Mouse (Mus musculus) heart, embryonic 15.5 days (tissue): ENCODE results near the gene Stkld1. TPM values are rescaled to one million over a fixed set of nuclear protein-coding genes. Genes with fewer than 3 reads are reported as not detected.
A peak's percentile ranks its signal among the peaks of the same experiment; 100 is the strongest.

Experiments
- ATAC-seq: fragments of 200-750 bp; cut with Nextera tagmentation; replicated peaks from 2 replicates; pipeline ENCODE4 v1.8.0; 2017; ENCODE audit warnings: low read depth, moderate TSS enrichment; ENCODE audit not compliant: insufficient number of reproducible peaks, insufficient read depth, low FRiP score
- H3K27ac ChIP-seq: fragments of 300-500 bp; sonication (generic); 2 replicates; pipeline ENCODE4 v1.5.1; 2015; ENCODE audit warnings: mild to moderate bottlenecking, inconsistent platforms
- H3K27me3 ChIP-seq: fragments of 300-500 bp; sonication (generic); 2 replicates; pipeline ENCODE4 v1.6.1; 2015; ENCODE audit warnings: inconsistent platforms
- H3K36me3 ChIP-seq: fragments of 300-500 bp; sonication (generic); 2 replicates; pipeline ENCODE4 v1.6.1; 2015; ENCODE audit warnings: mild to moderate bottlenecking, inconsistent platforms
- H3K4me1 ChIP-seq: fragments of 300-500 bp; sonication (generic); replicated peaks from 2 replicates; pipeline ENCODE4 v1.6.1; 2015; ENCODE audit warnings: inconsistent platforms
- H3K4me2 ChIP-seq: fragments of 300-500 bp; sonication (generic); 2 replicates; pipeline ENCODE4 v1.6.1; 2015; ENCODE audit warnings: inconsistent platforms, mild to moderate bottlenecking, moderate library complexity
- H3K4me3 ChIP-seq: fragments of 300-500 bp; sonication (generic); 2 replicates; pipeline ENCODE4 v1.5.1; 2015; ENCODE audit warnings: mild to moderate bottlenecking, inconsistent platforms
- H3K9ac ChIP-seq: fragments of 300-500 bp; sonication (generic); 2 replicates; pipeline ENCODE4 v1.6.1; 2015; ENCODE audit warnings: mild to moderate bottlenecking, inconsistent platforms
- H3K9me3 ChIP-seq: fragments of 300-500 bp; sonication (generic); replicated peaks from 2 replicates; pipeline ENCODE4 v1.6.1; 2016; ENCODE audit warnings: inconsistent platforms
- WGBS: fragments of 180-500 bp; shearing (Covaris S2); methylation state at CpG from one replicate; pipeline ENCODE4 v1.1.7; 2015; ENCODE audit warnings: mixed read lengths; 5-methylcytosine and 5-hydroxymethylcytosine counted together
- polyA plus RNA-seq: library from polyadenylated mRNA; unstranded; fragments of >200 nt; fragmentation: Nextera tagmentation; extraction: Ambion mirVana; gene quantifications from 2 replicates; pipeline ENCODE4 v1.2.1, GENCODE M21; 2015

Stkld1 gene
- polyA plus RNA-seq, 1 experiment from 2014 or later: 0.11 TPM

DNA sequence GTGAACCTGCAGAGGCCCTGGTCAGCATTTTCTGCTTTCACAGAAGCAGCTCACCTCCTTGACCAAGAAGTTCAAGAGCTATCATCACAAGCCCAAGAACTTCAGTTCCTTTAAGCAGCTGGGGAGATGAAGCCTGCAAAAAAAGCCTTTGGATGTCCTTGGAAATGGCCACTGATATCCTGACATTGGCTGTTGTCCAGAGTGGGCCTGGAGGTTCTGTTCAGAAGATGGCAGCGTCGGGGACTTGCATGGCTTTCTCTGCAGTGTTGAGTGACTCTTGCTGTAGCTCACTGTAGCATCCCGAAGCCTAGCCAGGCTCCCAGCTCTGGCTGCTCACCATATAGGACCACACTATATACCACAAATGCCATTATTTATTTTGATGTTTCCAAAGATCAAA is 14.2 kb upstream of the Stkld1 start:
- no peak overlapping the region for H3K27ac ChIP-seq
- no peak overlapping the region for H3K4me3 ChIP-seq
- peaks cover 63% of the 10 kb centered on the region for H3K36me3 ChIP-seq
- H3K4me2 ChIP-seq: no peak overlapping the region
- no peak overlapping the region for H3K9ac ChIP-seq
- no peaks in the 10 kb centered on the region for H3K27me3 ChIP-seq
- no peaks in the 10 kb centered on the region for H3K9me3 ChIP-seq
- ATAC-seq: no peak
- peaks cover 31% of the 10 kb centered on the region for H3K4me1 ChIP-seq
- WGBS: 79% methylated on average over 3 of the region's 3 CpGs

DNA sequence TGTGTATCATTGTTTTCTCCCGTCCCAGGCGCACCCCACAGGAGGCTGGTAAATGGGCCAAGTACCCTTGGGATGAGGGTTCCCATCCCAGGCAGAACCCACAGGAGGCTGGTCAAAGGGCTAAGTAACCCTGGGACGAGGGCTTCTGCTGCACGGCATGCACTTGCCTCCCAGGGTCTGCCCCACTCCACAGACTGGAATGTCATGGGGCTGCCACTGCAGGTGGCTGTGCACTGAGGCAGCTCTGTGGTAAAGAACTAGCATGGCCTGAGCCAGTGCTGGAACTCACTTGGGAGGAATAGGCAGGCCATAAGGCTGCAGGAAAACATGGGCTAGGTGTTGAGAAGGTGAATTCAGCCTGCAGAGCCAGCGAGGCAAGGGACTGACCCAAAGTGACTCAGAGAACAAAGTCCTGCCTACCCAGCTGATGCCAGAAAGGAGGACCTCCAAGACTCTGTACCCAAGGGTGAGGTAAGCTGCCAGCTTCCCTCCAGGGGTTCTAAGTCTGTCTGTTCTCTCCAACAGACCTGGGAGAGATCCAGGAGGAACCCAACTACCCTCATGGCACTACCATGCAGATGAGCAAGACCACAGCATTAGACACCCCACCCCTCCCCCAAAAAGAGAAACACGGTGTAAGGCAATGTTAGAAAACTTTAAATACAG is 13.5 kb upstream of the Stkld1 start:
- no peaks in the 10 kb centered on the region for H3K27me3 ChIP-seq
- peaks cover 25% of the 10 kb centered on the region for H3K4me1 ChIP-seq
- no peak overlapping the region for H3K4me3 ChIP-seq
- no peak for ATAC-seq
- H3K9ac ChIP-seq: no peak overlapping the region
- H3K27ac ChIP-seq: no peak overlapping the region
- H3K4me2 ChIP-seq: no peak overlapping the region
- 86% methylated on average over 6 of the region's 6 CpGs for WGBS
- no peaks in the 10 kb centered on the region for H3K9me3 ChIP-seq
- peaks cover 70% of the 10 kb centered on the region for H3K36me3 ChIP-seq

GRCm38 (mm10) chr2:26921784-26922183 is 12.1 kb upstream of the Stkld1 start:
- 30% methylated on average over 9 of the region's 9 CpGs for WGBS
- no peaks in the 10 kb centered on the region for H3K27me3 ChIP-seq
- no peak overlapping the region for H3K4me3 ChIP-seq
- H3K9ac ChIP-seq: peak overlapping the region; percentile 29
- peaks cover 18% of the 10 kb centered on the region for H3K4me1 ChIP-seq
- peak overlapping the region; percentile 51 for H3K27ac ChIP-seq
- no peak overlapping the region for H3K4me2 ChIP-seq
- H3K36me3 ChIP-seq: peaks cover 84% of the 10 kb centered on the region
- H3K9me3 ChIP-seq: no peaks in the 10 kb centered on the region
- ATAC-seq: no peak

- peaks cover 57% of the 10 kb centered on the region for H3K36me3 ChIP-seq
Observed at GRCm38 (mm10) chr2:26927745-26928476, 5.9 kb upstream of the Stkld1 start.

GRCm38 (mm10) chr2:26930390-26930789 is 3.5 kb upstream of the Stkld1 start:
- Histone ChIP-seq H3K27ac (no peak overlapping the region), H3K4me1 (peaks cover 46% of the 10 kb centered on the region), H3K9ac (no peak overlapping the region), H3K9me3 (no peaks in the 10 kb centered on the region), H3K36me3 (peaks cover 32% of the 10 kb centered on the region), H3K4me3 (no peak overlapping the region), H3K4me2 (no peak overlapping the region), H3K27me3 (no peaks in the 10 kb centered on the region)
- ATAC-seq: no peak
- 19% methylated on average over 1 of the region's 1 CpGs for WGBS

More at GRCm38 (mm10) chr2:26927745-26928476, 5.9 kb upstream of the Stkld1 start:
- no peaks in the 10 kb centered on the region for H3K27me3 ChIP-seq
- H3K9me3 ChIP-seq: no peaks in the 10 kb centered on the region
- no peak overlapping the region for H3K4me2 ChIP-seq
- peaks cover 42% of the 10 kb centered on the region for H3K4me1 ChIP-seq
- H3K9ac ChIP-seq: no peak overlapping the region
- no peak for ATAC-seq
- WGBS: 83% methylated on average over 6 of the region's 6 CpGs
- no peak overlapping the region for H3K27ac ChIP-seq
- no peak overlapping the region for H3K4me3 ChIP-seq

- 1% methylated on average over 48 of the region's 49 CpGs for WGBS
- H3K4me1 ChIP-seq: peaks cover 46% of the 10 kb centered on the region
- H3K4me3 ChIP-seq: peak overlapping the region; percentile 97
- peak overlapping the region; percentile 94 for H3K27ac ChIP-seq
- no peaks in the 10 kb centered on the region for H3K27me3 ChIP-seq
- H3K4me2 ChIP-seq: peak overlapping the region; percentile 69
- peaks cover 17% of the 10 kb centered on the region for H3K36me3 ChIP-seq
- H3K9ac ChIP-seq: peak overlapping the region; percentile 98
- peak; percentile 55 for ATAC-seq
- no peaks in the 10 kb centered on the region for H3K9me3 ChIP-seq
Observed at GRCm38 (mm10) chr2:26932473-26933303, 1.2 kb upstream of the Stkld1 start.

DNA sequence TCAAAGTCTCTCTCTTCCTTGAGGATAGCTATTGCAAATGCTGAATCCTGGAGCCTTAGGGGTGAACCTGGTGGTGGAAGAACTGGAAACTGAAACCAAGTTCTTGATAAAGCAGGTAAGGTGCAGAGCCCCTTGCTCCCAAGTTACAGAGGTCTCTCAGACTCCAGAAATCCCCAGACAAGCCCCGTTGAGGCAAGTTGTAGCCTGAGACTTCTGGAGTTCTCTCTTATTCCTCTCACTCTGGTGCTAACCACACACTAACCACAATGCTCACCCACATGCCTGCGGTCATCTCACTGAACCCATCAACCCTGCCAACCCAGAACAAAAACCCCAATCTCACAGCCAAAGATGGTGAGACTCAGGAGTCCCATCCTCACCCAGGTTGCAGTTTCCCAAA is 1.4 kb downstream of the Stkld1 start:
- Histone ChIP-seq H3K36me3 (no peaks in the 10 kb centered on the region; the same call in 1 of the 2 replicates), H3K4me2 (no peak overlapping the region), H3K4me3 (no peak overlapping the region), H3K9ac (no peak overlapping the region), H3K9me3 (no peaks in the 10 kb centered on the region), H3K27ac (no peak overlapping the region), H3K4me1 (peaks cover 25% of the 10 kb centered on the region), H3K27me3 (no peaks in the 10 kb centered on the region)
- no peak for ATAC-seq
- WGBS: 78% methylated on average over 2 of the region's 2 CpGs

GRCm38 (mm10) chr2:26936425-26936824 is 2.6 kb downstream of the Stkld1 start:
- H3K9me3 ChIP-seq: no peaks in the 10 kb centered on the region
- H3K4me1 ChIP-seq: peaks cover 14% of the 10 kb centered on the region
- H3K27ac ChIP-seq: no peak overlapping the region
- WGBS: 50% methylated on average over 1 of the region's 1 CpGs
- H3K36me3 ChIP-seq: no peaks in the 10 kb centered on the region
- no peak overlapping the region for H3K4me3 ChIP-seq
- no peaks in the 10 kb centered on the region for H3K27me3 ChIP-seq
- H3K9ac ChIP-seq: no peak overlapping the region
- no peak overlapping the region for H3K4me2 ChIP-seq
- no peak for ATAC-seq

DNA sequence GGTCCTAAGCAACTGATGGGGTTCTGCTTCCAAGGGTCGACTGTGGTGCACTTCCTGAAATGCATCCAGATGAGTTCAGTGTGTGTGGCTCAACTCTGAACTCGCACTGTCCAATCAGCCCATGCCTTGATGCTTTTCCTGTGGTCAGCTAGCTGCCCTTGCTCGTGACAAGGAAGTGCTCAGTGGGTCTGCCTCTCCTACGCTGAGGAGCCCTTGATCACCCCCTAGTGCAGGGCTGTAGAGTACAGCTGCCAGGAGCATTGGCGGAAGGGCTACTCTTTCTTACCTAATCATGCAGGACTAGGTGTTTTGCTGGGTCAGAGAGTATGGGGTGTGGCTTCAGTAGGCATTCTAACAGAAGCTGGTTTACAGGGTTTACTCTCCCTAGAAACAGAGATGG is 7.7 kb downstream of the Stkld1 start:
- Histone ChIP-seq H3K9me3 (no peaks in the 10 kb centered on the region), H3K4me3 (no peak overlapping the region), H3K27me3 (no peaks in the 10 kb centered on the region), H3K27ac (no peak overlapping the region), H3K4me1 (no peaks in the 10 kb centered on the region), H3K9ac (no peak overlapping the region), H3K4me2 (no peak overlapping the region), H3K36me3 (no peaks in the 10 kb centered on the region)
- no peak for ATAC-seq
- 40% methylated on average over 5 of the region's 5 CpGs for WGBS

- Histone ChIP-seq H3K9ac (no peak overlapping the region), H3K4me3 (no peak overlapping the region), H3K27ac (no peak overlapping the region), H3K27me3 (no peaks in the 10 kb centered on the region), H3K4me1 (no peaks in the 10 kb centered on the region), H3K4me2 (no peak overlapping the region), H3K36me3 (no peaks in the 10 kb centered on the region), H3K9me3 (no peaks in the 10 kb centered on the region)
- ATAC-seq: no peak
- WGBS: 83% methylated on average over 3 of the region's 3 CpGs
Observed at GRCm38 (mm10) chr2:26943253-26943652, 9.4 kb downstream of the Stkld1 start.

DNA sequence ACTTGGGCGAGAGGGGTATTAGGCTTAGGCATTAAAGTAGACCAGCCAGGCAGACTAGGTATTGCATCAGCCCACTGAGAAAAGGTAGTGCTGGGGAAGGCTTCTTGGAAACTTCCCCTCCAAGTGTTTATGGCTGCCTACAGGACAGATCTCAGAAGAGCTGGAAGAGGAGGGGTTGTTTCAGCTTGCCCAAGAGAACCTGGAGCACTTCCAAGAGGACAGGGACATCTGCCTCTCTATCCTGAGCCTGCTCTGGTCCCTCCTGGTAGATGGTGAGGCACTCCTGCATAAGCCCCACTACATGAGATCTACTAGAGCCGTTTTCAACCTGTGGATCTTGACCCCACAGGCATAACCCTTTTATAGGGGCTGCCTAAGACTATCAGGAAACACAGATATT is 16.6 kb downstream of the Stkld1 start:
- no peak overlapping the region for H3K27ac ChIP-seq
- H3K27me3 ChIP-seq: no peaks in the 10 kb centered on the region
- no peak overlapping the region for H3K9ac ChIP-seq
- H3K4me3 ChIP-seq: no peak overlapping the region
- no peak overlapping the region for H3K4me2 ChIP-seq
- no peaks in the 10 kb centered on the region for H3K9me3 ChIP-seq
- H3K36me3 ChIP-seq: peaks cover 41% of the 10 kb centered on the region
- ATAC-seq: no peak
- H3K4me1 ChIP-seq: no peaks in the 10 kb centered on the region
- WGBS: 84% methylated on average over 2 of the region's 2 CpGs
